Mouse (Mus musculus) brain, embryonic 14.5 days (tissue): ENCODE measurements around the gene Orc4. TPM values are rescaled to one million over a fixed set of nuclear protein-coding genes. Genes with fewer than 3 reads are reported as not detected.
"Not testable (repeated sequence)": the region's sequence is repeated elsewhere in the genome, so short reads cannot be mapped to it uniquely, and the experiment has no call there.

Experiments used
- DNase-seq: peaks from one replicate; pipeline ENCODE4 v3.0.0-alpha.2; 2011; ENCODE audit warnings: low read depth
- CTCF ChIP-seq: fragments of 200-500 bp; IDR thresholded peaks from 2 replicates; pipeline ENCODE4 v1.5.1; 2012; ENCODE audit warnings: inconsistent platforms, mild to moderate bottlenecking, moderate library complexity, borderline replicate concordance; ENCODE audit not compliant: insufficient read depth, insufficient read length; ENCODE audit errors: extremely low read depth
- POLR2A ChIP-seq: fragments of 200-500 bp; IDR thresholded peaks from 2 replicates; pipeline ENCODE4 v1.6.1; 2012; ENCODE audit warnings: mild to moderate bottlenecking, inconsistent platforms, borderline replicate concordance; ENCODE audit not compliant: poor library complexity, insufficient read depth, insufficient read length, severe bottlenecking; ENCODE audit errors: extremely low read depth
- polyA plus RNA-seq: library from polyadenylated mRNA; depleted of rRNA; stranded (reverse); fragments of >200 nt; gene quantifications from 2 replicates; pipeline ENCODE4 v1.2.3, GENCODE M21; 2012; rRNA removed

Gene Orc4
- polyA plus RNA-seq, 1 experiment: 75.7 TPM

- TF ChIP-seq POLR2A (no peak), CTCF (peak; percentile 51; the same call in 1 of the 2 replicates)
- DNase-seq: peak; percentile 91
Observed at GRCm38 (mm10) chr2:48885945-48886344, 64.1 kb downstream of the Orc4 start.

- TF ChIP-seq CTCF (no peak), POLR2A (no peak)
Observed at GRCm38 (mm10) chr2:48868199-48868913, 81.7 kb downstream of the Orc4 start.

GRCm38 (mm10) chr2:48865596-48865995 is 84.5 kb downstream of the Orc4 start:
- not testable (repeated sequence) for DNase-seq

More at GRCm38 (mm10) chr2:48868199-48868913, 81.7 kb downstream of the Orc4 start:
- no peak for DNase-seq

Other genes starting within 250 kb of the Orc4 start
- gene Acvr2a, start 136.2 kb downstream of the Orc4 start, polyA plus RNA-seq: 36.1 and 46.1 TPM in 2 replicates
- gene Mbd5, start 769 bp downstream of the Orc4 start, polyA plus RNA-seq: 14.7 and 24.5 TPM in 2 replicates